Mouse (Mus musculus): ENCODE measurements around the gene Rell1. TPM values are rescaled to one million over a fixed set of nuclear protein-coding genes. Genes with fewer than 3 reads are reported as not detected.
A peak's percentile ranks its signal among the peaks of the same experiment; 100 is the strongest.

The Rell1 gene
- 10 to 100 TPM; 32.3 to 32.4 TPM for total RNA-seq (2021)
- long read RNA-seq, experiment 1, transcript Rell1-204 (7 exons, 3,241 nt) = major isoform, 30 of 45 reads
- long read RNA-seq, experiment 1, partial matches to known transcripts = 2 of 45 reads
- long read RNA-seq, experiment 1, other reads (novel, unspliced or antisense) = 13 of 45 reads
- long read RNA-seq, experiment 2, transcript Rell1-204 (7 exons, 3,241 nt) = major isoform, 11 of 14 reads
- long read RNA-seq, experiment 2, partial matches to known transcripts = 2 of 14 reads
- long read RNA-seq, experiment 2, other reads (novel, unspliced or antisense) = 1 of 14 reads

GRCm38 (mm10) chr5:63968443-63969415 lies at the start of gene Rell1:
Rell1 (minus strand) TSS chr5:63968897.
- peak; percentile 100 for DNase-seq

GRCm38 (mm10) chr5:64012596-64013366 lies 44.1 kb upstream of the Rell1 start:
- DNase-seq = no peak

GRCm38 (mm10) chr5:64006548-64006947 lies 37.9 kb upstream of the Rell1 start:
- DNase-seq = no peak

GRCm38 (mm10) chr5:64003302-64003701 lies 34.6 kb upstream of the Rell1 start:
- no peak for DNase-seq

- no peak for DNase-seq
Observed at GRCm38 (mm10) chr5:63993865-63994264, 25.2 kb upstream of the Rell1 start.

GRCm38 (mm10) chr5:63990675-63991074 lies 22.0 kb upstream of the Rell1 start:
- DNase-seq = no peak

GRCm38 (mm10) chr5:63986337-63986736 lies 17.6 kb upstream of the Rell1 start:
- no peak for DNase-seq

- peak; percentile 54 for DNase-seq
Observed at GRCm38 (mm10) chr5:63982296-63982695, 13.6 kb upstream of the Rell1 start.

GRCm38 (mm10) chr5:63970991-63971390 lies 2.3 kb upstream of the Rell1 start:
- DNase-seq = no peak

GRCm38 (mm10) chr5:63970281-63970732 lies 1.6 kb upstream of the Rell1 start:
- no peak for DNase-seq

- DNase-seq = peak; percentile 22
Observed at GRCm38 (mm10) chr5:63969476-63970112, 897 bp upstream of the Rell1 start.

- DNase-seq = peak; percentile 61
Observed at GRCm38 (mm10) chr5:63967591-63968141, 1.0 kb downstream of the Rell1 start.

GRCm38 (mm10) chr5:63966379-63966778 lies 2.3 kb downstream of the Rell1 start:
- DNase-seq = no peak

GRCm38 (mm10) chr5:63965946-63966345 lies 2.8 kb downstream of the Rell1 start:
- DNase-seq = no peak

GRCm38 (mm10) chr5:63964576-63964975 lies 4.1 kb downstream of the Rell1 start:
- no peak for DNase-seq

- no peak for DNase-seq
Observed at GRCm38 (mm10) chr5:63961726-63962125, 7.0 kb downstream of the Rell1 start.

GRCm38 (mm10) chr5:63960565-63960964 lies 8.1 kb downstream of the Rell1 start:
- no peak for DNase-seq

- DNase-seq = no peak
Observed at GRCm38 (mm10) chr5:63958963-63959708, 9.6 kb downstream of the Rell1 start.

GRCm38 (mm10) chr5:63957607-63958006 lies 11.1 kb downstream of the Rell1 start:
- DNase-seq = no peak

- no peak for DNase-seq
Observed at GRCm38 (mm10) chr5:63956411-63956810, 12.3 kb downstream of the Rell1 start.
